Mouse (Mus musculus): ENCODE measurements around the gene Bcl2l11. TPM values are rescaled to one million over a fixed set of nuclear protein-coding genes. Genes with fewer than 3 reads are reported as not detected.
"Not testable (repeated sequence)": the region's sequence is repeated elsewhere in the genome, so short reads cannot be mapped to it uniquely, and the experiment has no call there.

The Bcl2l11 gene
- polyA plus RNA-seq, 1 experiment from 2014 or later = 12.8 TPM

DNA sequence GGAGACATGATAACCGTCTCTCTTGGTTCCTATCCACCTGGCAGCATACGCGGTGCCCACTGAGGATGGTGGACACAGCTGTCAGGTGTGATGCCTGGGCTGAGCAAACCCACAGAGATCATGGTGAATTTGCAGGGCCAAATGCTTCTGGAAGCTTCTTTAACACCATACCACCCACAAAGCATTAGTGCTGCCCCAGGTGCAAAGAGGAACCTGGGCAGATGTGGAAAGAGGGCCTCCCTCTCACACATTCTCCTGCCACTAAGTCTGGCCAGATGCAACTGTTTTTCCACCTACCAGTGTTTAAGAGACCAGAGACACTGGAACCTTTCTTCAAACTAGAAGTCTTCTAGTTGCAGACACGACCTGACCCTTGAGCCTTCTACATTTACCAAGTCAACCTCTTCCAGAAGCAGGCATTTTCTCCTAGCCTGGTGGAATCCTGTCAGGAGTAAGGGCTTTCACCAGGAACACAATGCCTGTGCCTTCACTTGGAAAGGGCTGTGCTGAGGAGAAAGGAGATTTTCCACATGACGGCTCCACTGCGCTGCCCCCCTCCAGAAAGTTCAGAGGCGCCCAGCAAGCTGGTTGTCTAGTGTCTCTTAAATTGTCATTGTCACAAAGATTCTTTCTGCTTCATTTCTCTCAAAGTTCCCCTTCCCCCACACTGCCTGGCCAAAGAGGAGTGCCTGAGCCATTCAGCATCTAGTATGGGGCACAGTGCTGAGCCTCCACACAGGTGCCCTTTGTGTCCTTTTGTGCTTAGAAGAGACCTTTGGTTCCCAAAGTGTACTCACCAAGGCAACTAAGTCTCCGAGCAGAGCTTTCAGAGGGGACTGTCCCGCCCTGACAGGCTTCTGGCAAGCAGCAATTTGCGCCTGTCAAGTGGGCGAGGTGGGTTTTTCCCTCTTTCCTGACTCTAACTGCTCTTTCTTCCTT is 34.1 kb upstream of the Bcl2l11 start:
- H3K9ac ChIP-seq = no peak overlapping the region
- H3K27me3 ChIP-seq (replicated peaks) = no peaks in the 10 kb centered on the region
- 0 out of 2 replicates have a peak, but pooled peaks cover 2% of the 10 kb centered on the region for H3K4me1 ChIP-seq (replicated peaks)
- no peaks in the 10 kb centered on the region for H3K9me3 ChIP-seq
- no peak for ATAC-seq
- no peak overlapping the region for H3K4me2 ChIP-seq (replicated peaks)
- 86% methylated on average over 11 of the region's 11 CpGs for WGBS
- H3K4me3 ChIP-seq (replicated peaks) = no peak overlapping the region
- no peaks in the 10 kb centered on the region for H3K36me3 ChIP-seq
- no peak overlapping the region for H3K27ac ChIP-seq

DNA sequence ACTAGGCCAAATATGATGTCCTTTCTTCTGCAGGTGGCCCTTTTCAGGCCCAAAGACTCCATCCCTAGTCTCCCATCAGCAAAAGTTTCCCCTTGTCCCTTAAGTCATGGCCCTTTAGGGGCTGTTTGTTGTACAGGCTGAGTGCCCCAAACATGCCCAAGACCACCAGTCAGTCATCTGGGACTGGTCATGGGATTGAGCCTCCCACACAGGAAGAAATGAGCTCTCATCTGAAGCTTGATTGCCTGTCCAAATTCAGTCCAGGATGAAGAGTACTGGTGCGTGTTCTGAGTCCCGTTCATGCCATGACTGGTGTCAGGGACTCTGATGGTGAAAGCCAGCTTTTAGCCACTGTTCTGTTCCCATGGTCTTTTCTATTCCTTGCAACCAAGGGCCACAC is 33.4 kb upstream of the Bcl2l11 start:
- no peak overlapping the region for H3K4me3 ChIP-seq (replicated peaks)
- H3K27me3 ChIP-seq (replicated peaks) = no peaks in the 10 kb centered on the region
- no peak for ATAC-seq
- H3K9ac ChIP-seq = no peak overlapping the region
- H3K4me1 ChIP-seq (replicated peaks) = 0 out of 2 replicates have a peak, but pooled peaks cover 2% of the 10 kb centered on the region
- no peaks in the 10 kb centered on the region for H3K36me3 ChIP-seq
- H3K4me2 ChIP-seq (replicated peaks) = no peak overlapping the region
- H3K9me3 ChIP-seq = no peaks in the 10 kb centered on the region
- no peak overlapping the region for H3K27ac ChIP-seq
- 92% methylated on average over 2 of the region's 2 CpGs for WGBS

DNA sequence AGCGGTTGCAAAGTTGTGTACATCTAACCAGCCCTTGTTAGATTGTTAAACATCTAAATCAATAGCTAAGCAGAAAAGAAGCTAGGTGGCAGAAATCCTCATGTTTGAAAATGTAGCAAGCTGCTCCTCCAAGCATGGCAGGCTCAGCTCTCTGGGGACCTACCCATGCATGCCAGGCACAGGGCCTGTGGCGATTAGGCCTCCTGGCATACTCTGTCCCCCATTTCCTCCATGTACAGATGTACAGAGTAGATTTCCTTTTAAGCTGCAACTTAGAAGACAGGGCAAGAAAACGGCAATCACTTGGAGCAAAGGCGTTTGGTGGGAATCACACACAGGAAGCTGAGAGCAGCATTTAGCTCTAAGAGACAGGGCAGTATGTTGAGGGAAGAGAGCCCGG is 31.6 kb upstream of the Bcl2l11 start:
- no peak for ATAC-seq
- Histone ChIP-seq H3K4me3 (replicated peaks) (no peak overlapping the region), H3K27ac (peak overlapping the region; percentile 22; the same call in 1 of the 2 replicates), H3K4me1 (replicated peaks) (0 out of 2 replicates have a peak, but pooled peaks cover 2% of the 10 kb centered on the region), H3K36me3 (no peaks in the 10 kb centered on the region), H3K9ac (no peak overlapping the region), H3K9me3 (no peaks in the 10 kb centered on the region), H3K27me3 (replicated peaks) (no peaks in the 10 kb centered on the region), H3K4me2 (replicated peaks) (no peak overlapping the region)
- 64% methylated on average over 5 of the region's 5 CpGs for WGBS

DNA sequence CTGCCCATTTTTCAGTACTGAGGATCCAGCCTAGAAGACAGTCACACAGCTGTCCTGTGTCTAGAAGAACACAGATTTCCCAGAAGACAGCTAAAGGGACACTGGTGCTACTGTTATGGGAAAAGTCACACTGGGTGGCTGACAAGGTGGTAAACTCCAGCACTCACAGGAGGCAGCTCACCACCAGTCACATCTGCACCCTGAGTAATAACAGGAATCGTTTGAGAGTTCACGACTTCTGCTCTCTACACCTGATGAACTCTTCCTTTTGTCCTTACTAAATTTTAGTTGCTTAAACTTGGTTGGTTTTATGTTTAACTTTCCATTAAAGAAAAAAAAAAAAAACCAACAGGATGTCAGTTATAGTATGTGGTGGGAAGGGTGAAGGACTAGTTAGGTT is 31.2 kb upstream of the Bcl2l11 start:
- Histone ChIP-seq H3K27ac (peak overlapping the region; percentile 22; the same call in 1 of the 2 replicates), H3K9ac (no peak overlapping the region)
- WGBS = 34% methylated on average over 2 of the region's 2 CpGs

DNA sequence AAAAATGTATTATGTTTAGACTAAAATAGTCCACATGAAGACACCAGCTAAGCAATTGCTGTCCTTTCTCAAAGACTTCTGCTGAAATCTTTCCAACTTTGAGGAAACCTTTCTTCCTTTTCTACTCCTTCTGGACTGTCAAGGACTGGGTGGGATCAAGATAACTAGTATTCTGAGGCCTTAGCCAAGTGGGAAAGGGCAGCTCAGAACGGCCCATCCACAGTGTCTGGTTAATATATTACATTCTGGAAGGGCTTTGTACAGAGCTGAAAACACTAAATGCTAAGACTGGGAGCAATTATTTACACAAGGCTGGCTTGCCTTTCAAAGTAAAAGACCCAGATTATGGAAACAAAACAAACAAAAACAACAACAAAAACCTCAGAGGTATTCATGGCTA is 30.6 kb upstream of the Bcl2l11 start:
- Histone ChIP-seq H3K9ac (no peak overlapping the region), H3K27ac (no peak overlapping the region), H3K36me3 (no peaks in the 10 kb centered on the region), H3K4me1 (replicated peaks) (0 out of 2 replicates have a peak, but pooled peaks cover 2% of the 10 kb centered on the region), H3K27me3 (replicated peaks) (no peaks in the 10 kb centered on the region), H3K9me3 (no peaks in the 10 kb centered on the region), H3K4me3 (replicated peaks) (no peak overlapping the region), H3K4me2 (replicated peaks) (no peak overlapping the region)
- 12% methylated on average over 1 of the region's 1 CpGs for WGBS
- peak; percentile 75; the same call in 1 of the 2 replicates for ATAC-seq

More for the DNA sequence above, 31.2 kb upstream of the Bcl2l11 start:
- Histone ChIP-seq H3K4me3 (replicated peaks) (no peak overlapping the region), H3K27me3 (replicated peaks) (no peaks in the 10 kb centered on the region), H3K4me1 (replicated peaks) (0 out of 2 replicates have a peak, but pooled peaks cover 2% of the 10 kb centered on the region), H3K36me3 (no peaks in the 10 kb centered on the region), H3K4me2 (replicated peaks) (no peak overlapping the region), H3K9me3 (no peaks in the 10 kb centered on the region)
- ATAC-seq = no peak

DNA sequence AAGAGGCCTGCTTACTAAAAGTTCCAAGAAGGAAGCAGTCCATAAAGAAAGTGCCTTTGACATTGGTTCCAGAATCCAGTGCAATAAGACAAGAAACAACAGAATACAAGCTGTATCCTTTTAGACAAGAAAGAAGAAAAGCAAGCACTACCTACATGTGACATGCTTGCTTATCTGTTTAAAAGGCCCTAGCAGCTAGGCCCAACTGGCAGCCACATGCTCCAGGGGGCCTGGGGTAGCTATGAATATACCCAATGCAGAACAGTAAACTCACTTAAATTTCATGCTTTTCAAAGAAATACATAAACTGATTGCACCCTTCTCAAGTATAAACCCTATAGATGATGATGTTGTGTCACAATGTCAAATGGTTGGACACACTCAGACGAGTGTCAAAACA is 29.8 kb upstream of the Bcl2l11 start:
- 88% methylated on average over 1 of the region's 1 CpGs for WGBS
- no peaks in the 10 kb centered on the region for H3K9me3 ChIP-seq
- H3K4me1 ChIP-seq (replicated peaks) = 0 out of 2 replicates have a peak, but pooled peaks cover 2% of the 10 kb centered on the region
- ATAC-seq = no peak
- no peak overlapping the region for H3K9ac ChIP-seq
- H3K36me3 ChIP-seq = no peaks in the 10 kb centered on the region
- H3K4me2 ChIP-seq (replicated peaks) = no peak overlapping the region
- no peak overlapping the region for H3K4me3 ChIP-seq (replicated peaks)
- H3K27ac ChIP-seq = no peak overlapping the region
- no peaks in the 10 kb centered on the region for H3K27me3 ChIP-seq (replicated peaks)

DNA sequence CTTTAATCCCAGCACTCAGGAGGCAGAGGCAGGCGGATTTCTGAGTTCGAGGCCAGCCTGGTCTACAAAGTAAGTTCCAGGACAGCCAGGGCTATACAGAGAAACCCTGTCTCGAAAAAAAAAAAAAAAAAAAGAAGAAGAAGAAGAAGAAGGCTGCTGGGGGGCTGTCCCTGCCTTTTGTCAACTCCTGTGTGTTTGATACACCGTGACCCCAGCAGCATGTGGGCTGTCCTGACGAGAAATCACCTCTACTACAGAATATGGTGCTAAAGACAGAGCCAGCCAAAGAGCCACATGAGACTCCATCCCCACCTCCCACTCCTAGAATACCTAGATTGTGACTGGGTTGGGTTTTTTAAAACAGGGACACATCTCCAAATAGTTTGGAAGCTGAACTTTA is 27.7 kb upstream of the Bcl2l11 start:
- H3K4me1 ChIP-seq (replicated peaks); H3K9ac ChIP-seq; H3K4me3 ChIP-seq (replicated peaks); H3K27me3 ChIP-seq (replicated peaks); H3K27ac ChIP-seq; H3K4me2 ChIP-seq (replicated peaks); H3K36me3 ChIP-seq; ATAC-seq; H3K9me3 ChIP-seq: not testable (repeated sequence)
- WGBS = 81% methylated on average over 5 of the region's 5 CpGs

DNA sequence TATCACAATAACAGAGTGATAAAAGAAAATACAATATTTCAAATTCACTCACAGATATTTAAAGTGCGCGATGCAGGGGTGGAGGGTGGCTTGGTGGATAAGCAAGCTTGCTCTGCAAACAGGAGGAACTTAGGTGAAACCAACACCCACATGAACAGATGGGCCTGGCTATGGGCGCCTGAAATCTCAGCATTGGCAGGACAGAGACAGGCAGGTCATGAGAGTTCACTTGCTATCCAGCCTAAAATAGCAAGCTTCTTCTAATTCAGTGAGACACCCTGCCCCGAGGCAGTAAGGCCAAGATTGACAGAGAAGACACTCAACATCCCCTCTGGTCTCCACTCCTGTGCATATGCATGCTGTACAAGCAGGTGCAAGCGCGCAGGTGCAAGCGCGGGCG is 23.8 kb upstream of the Bcl2l11 start:
- Histone ChIP-seq H3K4me2 (replicated peaks) (no peak overlapping the region), H3K27ac (no peak overlapping the region), H3K9me3 (no peaks in the 10 kb centered on the region), H3K36me3 (no peaks in the 10 kb centered on the region), H3K9ac (no peak overlapping the region), H3K4me1 (replicated peaks) (no peaks in the 10 kb centered on the region), H3K4me3 (replicated peaks) (no peak overlapping the region), H3K27me3 (replicated peaks) (no peaks in the 10 kb centered on the region)
- 90% methylated on average over 9 of the region's 9 CpGs for WGBS
- no peak for ATAC-seq

DNA sequence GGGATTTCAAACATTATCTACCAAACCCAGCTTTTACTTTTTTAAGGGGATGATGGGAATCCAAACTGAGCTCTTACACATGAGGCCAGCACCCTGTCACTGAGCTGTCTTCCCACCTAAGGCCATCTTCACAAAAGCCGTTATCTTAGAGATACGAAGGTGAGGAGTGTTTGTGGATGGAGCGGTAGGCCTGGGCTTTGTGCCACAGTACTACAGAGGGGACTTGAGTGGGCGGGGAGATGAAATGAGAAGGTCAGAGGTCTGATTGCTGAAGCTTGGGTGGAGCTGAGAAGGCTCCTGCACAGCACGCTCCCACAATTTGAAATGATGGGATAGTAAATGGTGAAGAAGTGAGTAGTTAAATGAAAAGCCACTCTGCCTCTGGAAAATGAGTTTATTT is 21.0 kb upstream of the Bcl2l11 start:
- H3K4me3 ChIP-seq (replicated peaks) = no peak overlapping the region
- H3K9ac ChIP-seq = no peak overlapping the region
- WGBS = 76% methylated on average over 5 of the region's 5 CpGs
- H3K4me2 ChIP-seq (replicated peaks) = no peak overlapping the region
- no peaks in the 10 kb centered on the region for H3K36me3 ChIP-seq
- no peak overlapping the region for H3K27ac ChIP-seq
- H3K27me3 ChIP-seq (replicated peaks) = no peaks in the 10 kb centered on the region
- H3K4me1 ChIP-seq (replicated peaks) = no peaks in the 10 kb centered on the region
- ATAC-seq = no peak
- H3K9me3 ChIP-seq = no peaks in the 10 kb centered on the region

DNA sequence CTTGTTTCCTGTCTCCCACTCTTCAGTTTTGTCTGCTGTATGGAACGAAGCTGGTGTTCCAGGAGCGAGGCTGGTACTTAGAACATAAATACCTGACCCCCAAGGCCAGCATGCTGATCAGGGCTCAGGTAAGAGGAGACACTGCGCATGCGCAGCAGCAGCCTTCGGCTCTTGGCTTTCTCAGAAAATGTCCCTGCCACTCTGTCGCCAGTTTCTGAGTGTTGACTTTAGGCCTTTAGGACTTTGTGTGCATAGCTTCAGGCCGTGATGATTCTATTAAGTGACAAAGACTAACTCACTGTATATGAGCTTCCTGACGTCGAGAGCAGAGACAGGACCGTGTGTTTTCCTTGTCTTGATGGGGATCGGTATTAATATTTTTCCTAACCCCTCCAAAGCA is 20.2 kb upstream of the Bcl2l11 start:
- no peaks in the 10 kb centered on the region for H3K36me3 ChIP-seq
- no peak for ATAC-seq
- H3K9ac ChIP-seq = no peak overlapping the region
- no peaks in the 10 kb centered on the region for H3K9me3 ChIP-seq
- no peaks in the 10 kb centered on the region for H3K4me1 ChIP-seq (replicated peaks)
- H3K4me3 ChIP-seq (replicated peaks) = no peak overlapping the region
- 72% methylated on average over 11 of the region's 11 CpGs for WGBS
- no peaks in the 10 kb centered on the region for H3K27me3 ChIP-seq (replicated peaks)
- H3K4me2 ChIP-seq (replicated peaks) = no peak overlapping the region
- H3K27ac ChIP-seq = no peak overlapping the region

DNA sequence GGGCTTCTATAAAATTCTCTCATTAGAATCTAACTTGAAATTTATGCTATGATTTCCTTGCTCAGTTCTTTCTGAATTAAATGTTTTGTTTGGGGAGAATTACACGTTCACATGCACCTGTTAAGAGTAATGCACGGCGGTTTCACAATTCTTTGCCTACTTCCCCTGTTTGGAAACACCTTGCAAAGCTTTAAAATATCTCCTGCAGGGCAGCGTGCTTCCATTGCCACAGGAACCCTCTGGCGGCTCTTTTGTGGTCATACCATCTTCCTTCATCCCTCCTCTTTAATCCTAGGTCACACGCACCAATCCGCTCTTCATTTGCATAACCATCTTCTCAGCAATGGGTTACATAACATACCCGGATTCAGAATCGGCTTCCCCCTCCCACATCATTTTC is 14.3 kb upstream of the Bcl2l11 start:
- WGBS = 80% methylated on average over 9 of the region's 9 CpGs
- no peak for ATAC-seq
- H3K27me3 ChIP-seq (replicated peaks) = no peaks in the 10 kb centered on the region

DNA sequence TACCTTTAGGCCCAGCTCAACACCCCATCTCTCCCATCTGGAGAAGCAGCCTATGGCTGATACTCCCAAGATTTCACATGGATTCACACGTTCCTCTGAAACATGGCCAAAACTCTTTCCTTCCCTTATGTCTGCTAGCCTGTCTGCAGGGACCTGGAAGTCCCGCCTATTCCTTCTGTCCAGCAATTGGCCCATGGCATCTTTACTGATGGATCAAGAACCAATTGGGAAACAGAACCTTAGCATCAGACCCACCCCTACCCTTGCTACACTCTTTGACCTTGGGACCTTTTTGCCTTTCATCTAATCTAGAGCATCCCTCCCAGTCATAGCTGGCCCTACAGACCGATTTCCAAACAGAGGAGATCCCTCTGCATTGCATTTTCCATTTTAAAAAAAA is 11.2 kb upstream of the Bcl2l11 start:
- H3K4me3 ChIP-seq (replicated peaks) = no peak overlapping the region
- no peaks in the 10 kb centered on the region for H3K27me3 ChIP-seq (replicated peaks)
- no peaks in the 10 kb centered on the region for H3K4me1 ChIP-seq (replicated peaks)
- no peak overlapping the region for H3K9ac ChIP-seq
- no peaks in the 10 kb centered on the region for H3K9me3 ChIP-seq
- 79% methylated on average over 3 of the region's 3 CpGs for WGBS
- no peak for ATAC-seq
- H3K4me2 ChIP-seq (replicated peaks) = no peak overlapping the region
- no peaks in the 10 kb centered on the region for H3K36me3 ChIP-seq
- H3K27ac ChIP-seq = no peak overlapping the region

More for the DNA sequence above, 14.3 kb upstream of the Bcl2l11 start:
- Histone ChIP-seq H3K9me3 (no peaks in the 10 kb centered on the region), H3K27ac (no peak overlapping the region), H3K4me2 (replicated peaks) (no peak overlapping the region), H3K4me3 (replicated peaks) (no peak overlapping the region), H3K36me3 (no peaks in the 10 kb centered on the region), H3K4me1 (replicated peaks) (no peaks in the 10 kb centered on the region), H3K9ac (no peak overlapping the region)

DNA sequence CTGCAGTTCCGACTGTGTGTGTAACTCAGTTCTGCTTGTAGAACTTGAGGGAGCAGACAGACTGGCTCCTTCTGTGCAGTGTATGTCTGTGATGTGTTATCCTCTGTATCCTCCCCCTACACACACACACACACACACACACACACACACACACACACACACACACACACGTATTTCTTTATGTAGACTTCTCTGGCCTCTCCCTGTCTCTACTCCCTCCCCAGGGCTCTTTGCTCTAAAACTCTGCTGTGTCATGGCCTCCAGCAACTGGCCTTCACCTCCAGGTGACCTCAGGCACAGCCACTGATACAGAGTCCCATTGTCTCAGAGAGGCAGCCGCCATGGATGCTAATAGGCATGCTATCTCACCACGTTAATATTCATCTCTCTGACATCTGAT is 10.3 kb upstream of the Bcl2l11 start:
- ATAC-seq = no peak
- no peaks in the 10 kb centered on the region for H3K4me1 ChIP-seq (replicated peaks)
- WGBS = 39% methylated on average over 4 of the region's 4 CpGs
- H3K9me3 ChIP-seq = no peaks in the 10 kb centered on the region
- no peaks in the 10 kb centered on the region for H3K36me3 ChIP-seq
- H3K4me2 ChIP-seq (replicated peaks) = no peak overlapping the region
- no peak overlapping the region for H3K9ac ChIP-seq
- no peak overlapping the region for H3K4me3 ChIP-seq (replicated peaks)
- H3K27ac ChIP-seq = no peak overlapping the region
- H3K27me3 ChIP-seq (replicated peaks) = no peaks in the 10 kb centered on the region
